Mouse (Mus musculus) MEL-GATA-1-ER (cell line): Measurements from ENCODE around the gene Zfp423.

Experiments used
- DNase-seq: peaks from one replicate; pipeline ENCODE4 v3.0.0-alpha.2; 2012; ENCODE audit warnings: low read depth; ENCODE audit errors: extremely low read depth

Gene Zfp423

DNA sequence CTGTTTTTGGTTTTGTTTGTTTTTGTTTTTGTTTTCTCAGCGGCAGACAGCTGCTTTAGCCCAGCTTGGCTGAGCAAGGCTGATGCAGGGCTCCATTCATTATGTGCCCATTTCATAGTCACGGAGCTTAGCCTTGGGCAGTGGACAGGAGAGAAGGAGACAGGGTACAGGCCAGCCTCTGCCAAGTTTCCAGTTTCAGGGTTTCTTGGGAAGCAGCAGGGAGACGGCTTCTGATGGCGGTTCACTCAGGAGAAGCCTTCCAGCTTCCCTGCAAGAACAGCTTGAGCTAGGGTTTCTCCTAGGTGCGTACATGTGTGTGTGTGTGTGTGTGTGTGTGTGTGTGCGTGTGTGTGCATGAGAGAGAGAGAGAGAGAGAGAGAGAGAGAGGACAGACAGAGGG is 292.1 kb downstream of the Zfp423 start:
- DNase-seq, result no peak

DNA sequence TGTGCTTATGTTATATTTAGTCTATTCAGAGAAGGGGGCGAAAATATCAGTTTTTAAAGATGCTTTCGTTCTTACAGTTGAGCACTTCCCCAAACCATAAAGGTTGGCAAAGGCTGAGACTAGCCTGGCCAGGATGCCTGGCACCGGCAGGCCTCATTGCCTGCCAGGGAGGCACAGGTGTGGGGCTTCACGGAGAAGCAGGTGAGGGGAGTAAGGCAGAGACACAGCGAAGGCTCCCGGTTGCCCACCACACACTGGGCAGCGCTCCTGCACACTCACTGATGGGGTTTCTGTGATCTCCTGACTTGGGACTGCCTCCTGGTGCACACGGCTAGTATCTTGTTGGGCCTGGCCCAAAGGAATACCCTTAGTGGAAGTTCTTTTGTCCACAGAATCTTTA is 294.1 kb downstream of the Zfp423 start:
- no peak for DNase-seq

DNA sequence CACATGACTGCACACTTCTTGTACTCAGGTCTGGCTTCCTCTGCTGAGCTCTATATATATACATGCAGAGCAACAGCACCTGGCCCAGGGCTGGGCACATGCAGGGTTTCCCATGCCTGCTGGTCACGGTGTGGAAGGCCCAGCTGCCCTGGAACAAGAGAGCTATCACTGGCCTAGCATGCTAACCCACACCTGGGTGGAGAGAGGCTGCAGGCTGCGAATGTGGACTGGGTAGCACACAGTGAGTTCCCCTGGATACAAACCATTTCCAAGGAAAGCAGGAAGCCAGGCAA is 295.2 kb downstream of the Zfp423 start:
- DNase-seq, result no peak

GRCm38 (mm10) chr8:87663349-87664216 is 295.8 kb downstream of the Zfp423 start:
- no peak for DNase-seq

GRCm38 (mm10) chr8:87662811-87663341 is 296.5 kb downstream of the Zfp423 start:
- no peak for DNase-seq

DNA sequence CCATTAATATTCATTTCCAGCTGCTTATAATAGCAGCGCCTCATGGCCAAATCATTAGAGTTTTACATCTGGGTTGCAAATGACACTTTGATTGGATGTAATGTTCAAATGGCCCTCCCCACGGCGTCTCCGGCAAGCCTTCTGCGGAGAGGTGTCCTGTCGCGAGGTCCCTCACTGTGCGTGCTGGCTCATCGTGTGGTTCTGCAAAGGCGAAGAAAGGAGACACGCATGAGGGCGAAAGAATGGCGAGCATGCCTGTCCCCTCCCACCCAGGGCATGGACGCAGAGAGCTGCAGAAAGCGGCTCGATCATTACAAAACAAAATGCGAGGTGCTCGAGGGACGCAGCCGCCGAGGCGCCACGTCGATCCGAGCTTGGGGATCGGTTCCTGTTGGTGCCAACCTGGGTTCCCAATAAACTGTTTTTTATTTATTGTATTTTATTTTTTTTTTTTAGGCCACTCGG is 297.1 kb downstream of the Zfp423 start:
- no peak for DNase-seq

- DNase-seq, result no peak
These were observed 298.2 kb downstream of the Zfp423 start for GRCm38 (mm10) chr8:87660916-87661910.

GRCm38 (mm10) chr8:87660029-87660915 is 299.1 kb downstream of the Zfp423 start:
- no peak for DNase-seq

- no peak for DNase-seq
These were observed 301.9 kb downstream of the Zfp423 start for GRCm38 (mm10) chr8:87657488-87657887.

DNA sequence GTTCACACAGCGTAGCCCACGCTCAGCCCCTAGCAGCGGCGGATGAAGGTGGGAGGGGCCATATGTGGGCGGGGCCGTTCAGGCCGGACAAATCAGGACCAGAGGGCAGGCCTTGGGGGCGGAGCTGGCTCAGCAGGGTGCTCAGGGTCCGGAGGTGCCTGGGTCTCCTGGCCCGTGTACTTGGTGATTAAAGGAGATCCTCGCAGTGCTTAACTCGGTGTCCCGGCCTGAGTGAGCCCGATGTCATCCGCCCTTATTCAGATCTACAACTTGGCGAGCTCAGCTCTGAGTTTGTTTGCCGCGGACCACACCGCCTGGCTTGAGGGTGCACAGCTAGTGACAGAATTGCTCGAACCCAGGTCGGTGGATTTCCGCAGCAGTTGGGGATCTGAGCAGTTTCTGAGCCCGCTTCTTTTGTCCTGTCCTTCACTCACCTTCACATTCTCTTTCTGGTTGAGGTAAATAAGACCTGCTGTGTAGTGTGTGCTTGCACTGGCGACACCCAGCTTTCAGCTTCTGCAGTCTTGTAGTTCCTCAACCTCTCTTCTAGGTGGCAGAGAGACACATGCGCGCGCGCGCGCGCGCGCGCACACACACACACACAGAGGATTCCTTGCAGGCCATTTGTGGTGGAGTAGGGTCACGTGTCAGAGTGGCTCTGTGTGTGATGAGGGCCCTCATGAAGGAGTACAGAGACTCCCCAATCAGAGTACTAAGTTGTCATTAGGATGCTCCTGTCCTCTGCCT is 302.7 kb downstream of the Zfp423 start:
- no peak for DNase-seq

DNA sequence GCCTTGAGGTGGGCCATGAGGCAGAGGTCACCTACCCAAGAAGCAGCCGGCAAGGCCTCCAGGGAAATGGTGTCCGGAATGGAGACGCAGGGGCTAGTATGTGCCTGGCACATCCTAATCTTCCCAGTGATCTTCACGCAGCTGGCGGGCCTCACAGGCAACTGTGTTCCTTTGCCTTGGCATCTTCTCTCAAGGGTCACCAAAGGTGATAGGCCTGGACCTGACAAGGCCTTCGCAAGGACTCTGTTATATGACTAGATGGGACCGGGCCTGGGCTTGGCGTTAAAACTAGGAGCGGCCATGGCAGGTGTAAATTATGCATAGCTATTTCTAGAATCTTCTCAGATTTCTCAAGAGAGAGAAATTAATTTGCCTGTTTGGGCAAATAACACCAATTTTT is 303.4 kb downstream of the Zfp423 start:
- DNase-seq, result no peak

GRCm38 (mm10) chr8:87647781-87648180 is 311.6 kb downstream of the Zfp423 start:
- DNase-seq, result no peak

GRCm38 (mm10) chr8:87645829-87646483 is 313.4 kb downstream of the Zfp423 start:
- no peak for DNase-seq

DNA sequence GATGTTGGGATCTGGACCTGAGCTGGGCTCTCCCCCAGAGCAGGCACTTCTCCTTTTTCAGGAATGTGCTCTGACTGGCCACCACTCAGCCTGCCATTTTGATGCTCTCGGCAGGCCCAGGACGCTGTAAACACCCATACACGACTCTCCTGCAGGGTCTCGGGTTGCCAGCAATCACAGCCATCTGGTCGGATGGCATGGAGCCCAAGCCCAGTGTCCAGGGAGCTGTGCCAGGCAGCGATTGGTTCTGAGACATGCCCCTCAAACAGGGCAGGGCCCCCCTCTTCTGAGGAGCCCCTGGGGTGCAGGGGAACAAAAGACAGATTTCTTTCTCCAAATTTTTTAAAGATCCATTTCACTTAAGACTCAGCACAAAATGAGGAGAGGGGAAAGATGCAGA is 314.0 kb downstream of the Zfp423 start:
- no peak for DNase-seq

GRCm38 (mm10) chr8:87640930-87641329 is 318.5 kb downstream of the Zfp423 start:
- no peak for DNase-seq

DNA sequence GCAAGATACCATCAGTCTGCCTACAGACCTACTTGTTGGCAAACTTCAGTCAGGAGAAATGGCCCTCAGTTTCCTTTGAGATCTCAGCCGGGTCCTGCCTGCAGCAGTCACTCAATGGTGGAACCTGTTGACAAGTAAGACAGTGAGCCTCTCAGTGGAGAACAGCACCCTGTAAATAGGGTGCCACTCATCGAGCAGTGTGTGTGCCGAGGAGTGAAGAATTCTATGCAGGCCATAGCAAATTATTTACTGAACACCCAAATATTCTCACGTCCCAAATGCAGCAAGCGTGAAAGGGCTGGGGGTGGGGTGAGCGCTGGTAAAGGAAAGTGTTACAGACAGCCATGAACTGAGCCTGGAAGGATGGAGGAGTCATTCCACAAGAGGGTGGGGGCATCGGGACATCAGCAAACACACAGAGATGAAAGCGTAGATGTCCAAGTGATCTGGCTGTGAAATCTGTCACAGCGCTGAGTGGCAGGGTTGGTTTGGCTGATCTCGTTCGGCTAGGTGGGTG is 323.1 kb downstream of the Zfp423 start:
- DNase-seq, result no peak

- no peak for DNase-seq
These were observed 327.6 kb downstream of the Zfp423 start for GRCm38 (mm10) chr8:87631776-87632175.

GRCm38 (mm10) chr8:87629656-87630055 is 329.7 kb downstream of the Zfp423 start:
- DNase-seq, result no peak

GRCm38 (mm10) chr8:87621181-87621580 is 338.2 kb downstream of the Zfp423 start:
- DNase-seq, result no peak
